Mouse (Mus musculus): ENCODE results near the gene Ndufb7.
"Not testable (repeated sequence)": the region's sequence is repeated elsewhere in the genome, so short reads cannot be mapped to it uniquely, and the experiment has no call there.

Ndufb7 gene

GRCm38 (mm10) chr8:83566469-83567395, at the start of gene Ndufb7:
Gene Ndufb7 (plus strand): TSS chr8:83566671.
- peak; percentile 94 for DNase-seq

GRCm38 (mm10) chr8:83520432-83520831, 46.0 kb upstream of the Ndufb7 start:
- no peak for DNase-seq

GRCm38 (mm10) chr8:83520907-83521306, 45.6 kb upstream of the Ndufb7 start:
- not testable (repeated sequence) for DNase-seq

DNA sequence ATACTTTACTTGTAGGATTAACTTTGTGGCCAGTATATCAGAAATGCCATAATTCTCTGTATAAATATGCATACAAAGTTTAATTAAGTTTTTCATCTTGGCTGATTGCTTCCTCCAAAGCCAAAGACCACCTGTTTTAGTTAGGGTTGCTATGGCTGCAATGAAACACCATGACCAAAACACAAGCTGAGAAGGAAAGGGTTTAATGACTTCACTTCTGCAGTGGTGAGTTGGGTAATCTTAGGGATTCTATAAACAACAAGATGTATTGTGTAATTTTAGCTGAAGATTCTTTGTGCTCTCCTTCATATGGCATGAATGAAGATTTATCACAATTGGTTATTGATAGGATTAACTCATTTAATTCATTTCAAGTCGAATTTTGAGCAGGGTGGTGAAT, 45.2 kb upstream of the Ndufb7 start:
- no peak for DNase-seq

- DNase-seq = no peak
Measured at GRCm38 (mm10) chr8:83534802-83535201, 31.7 kb upstream of the Ndufb7 start.

- no peak for DNase-seq
Measured at GRCm38 (mm10) chr8:83535736-83536135, 30.7 kb upstream of the Ndufb7 start, which contains the start of gene Olfr370. Gene Olfr370 (plus strand): TSS chr8:83535780.

DNA sequence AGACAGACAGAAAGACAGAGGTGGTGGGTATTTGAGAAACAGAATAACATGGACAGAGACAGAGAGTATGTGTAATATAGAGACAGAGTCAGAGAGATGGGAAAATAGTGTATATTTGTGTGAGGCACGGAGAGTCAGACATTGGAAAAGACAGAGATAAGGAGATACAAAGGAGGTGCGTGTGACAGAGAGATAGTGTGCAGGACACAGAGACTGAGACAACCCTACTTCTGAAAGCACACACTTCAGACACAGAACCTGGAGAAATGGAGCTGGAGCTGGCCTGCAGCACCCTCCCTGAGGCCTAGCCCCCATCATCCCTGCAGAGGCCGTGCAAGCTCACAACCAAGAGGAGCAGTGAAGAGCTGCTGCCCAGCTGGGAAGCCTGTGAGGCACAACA, 3.8 kb upstream of the Ndufb7 start:
- DNase-seq = no peak

DNA sequence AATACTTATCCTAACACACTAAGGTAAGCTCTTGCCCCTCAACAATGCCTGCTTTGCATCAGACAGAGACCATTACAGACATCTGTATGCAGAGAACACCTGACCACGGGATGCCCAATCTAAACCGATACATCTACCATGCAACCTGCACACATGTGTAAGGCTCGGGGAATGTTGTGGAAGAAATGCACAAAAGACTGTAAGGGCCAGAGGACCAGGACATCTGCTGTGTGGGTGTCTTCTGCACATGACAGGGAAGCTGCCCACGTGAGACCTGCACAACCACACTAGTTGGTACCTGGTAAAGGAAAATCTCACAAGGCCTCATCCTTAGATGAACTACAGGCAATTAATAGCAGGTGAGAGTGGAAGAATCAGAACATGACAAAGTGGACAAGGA, 3.2 kb upstream of the Ndufb7 start:
- DNase-seq = no peak

GRCm38 (mm10) chr8:83565731-83566375, 618 bp upstream of the Ndufb7 start:
- DNase-seq = no peak

GRCm38 (mm10) chr8:83567668-83568067, 1.2 kb downstream of the Ndufb7 start:
- DNase-seq = no peak

- no peak for DNase-seq
Measured at GRCm38 (mm10) chr8:83568128-83568527, 1.7 kb downstream of the Ndufb7 start.

DNA sequence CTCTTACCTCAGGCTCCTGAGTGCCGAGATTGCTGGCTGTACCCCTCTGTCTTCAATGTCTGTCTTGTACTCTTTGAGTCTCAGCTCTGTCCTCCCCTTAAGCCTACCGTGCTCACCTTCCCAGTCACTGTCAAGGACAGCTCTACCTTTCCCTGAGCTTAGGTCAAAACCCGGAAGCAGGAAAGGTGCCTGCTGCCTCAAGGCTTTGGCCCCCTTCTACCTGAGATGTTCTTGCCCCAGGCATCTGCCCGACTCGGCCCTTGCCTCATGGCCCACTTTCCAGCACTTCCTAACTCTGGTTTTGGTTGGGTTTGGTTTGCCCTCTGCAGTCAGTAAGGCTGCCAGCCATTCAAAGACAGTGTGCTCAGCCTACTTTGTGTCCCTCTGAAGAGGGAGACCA, 2.3 kb downstream of the Ndufb7 start:
- DNase-seq = no peak

DNA sequence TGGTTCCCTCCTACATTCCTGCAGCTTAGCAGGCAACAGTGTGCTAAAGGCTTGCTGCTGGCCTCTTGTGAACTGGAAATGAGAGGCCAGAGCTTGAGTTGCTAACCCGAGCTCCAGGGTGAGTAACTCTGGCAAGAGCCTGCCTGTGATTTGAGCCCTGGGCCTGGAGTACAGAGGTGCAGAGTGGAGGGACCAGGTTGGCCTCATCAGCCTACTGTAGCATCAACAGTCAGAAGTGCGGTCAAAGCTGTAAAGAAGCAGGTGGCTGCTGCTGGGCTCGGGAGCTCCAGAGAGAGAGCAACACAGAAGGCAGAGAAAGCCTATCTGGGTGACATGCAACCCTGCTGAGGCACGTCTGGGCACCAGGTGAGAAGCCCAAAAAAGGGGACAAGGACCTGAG, 2.7 kb downstream of the Ndufb7 start:
- no peak for DNase-seq

DNA sequence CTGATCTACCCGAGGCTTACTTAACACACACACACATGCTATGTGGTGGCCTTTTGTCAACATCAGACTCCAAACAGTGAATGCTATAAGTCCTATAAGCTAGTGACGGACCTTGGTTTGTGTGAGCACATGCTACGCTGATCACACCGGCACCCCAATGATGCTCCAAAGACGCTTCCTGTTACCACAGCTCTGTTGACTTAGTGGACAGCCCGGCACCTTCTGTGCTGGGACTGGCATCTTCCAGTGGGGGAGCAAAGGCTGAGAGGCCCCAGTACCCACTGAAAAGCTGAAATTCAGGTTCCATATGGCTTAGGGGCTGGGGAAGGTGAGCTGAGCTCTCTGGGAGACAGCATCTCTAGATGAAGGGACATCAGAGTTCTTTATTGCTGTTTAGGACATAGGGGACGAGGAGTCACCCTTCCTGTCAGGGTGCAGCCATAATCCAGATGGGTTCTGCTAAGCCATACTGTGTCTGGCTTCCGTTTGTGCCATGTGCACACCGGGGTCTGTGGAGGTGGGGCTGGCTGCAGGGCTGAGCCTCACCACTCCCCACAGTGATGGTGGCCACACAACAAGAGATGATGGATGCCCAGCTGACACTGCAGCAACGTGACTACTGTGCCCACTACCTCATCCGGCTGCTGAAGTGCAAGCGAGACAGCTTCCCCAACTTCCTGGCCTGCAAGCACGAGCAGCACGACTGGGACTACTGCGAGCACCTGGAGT, 4.0 kb downstream of the Ndufb7 start:
- no peak for DNase-seq

- DNase-seq = not testable (repeated sequence)
Measured at GRCm38 (mm10) chr8:83571001-83571340, 4.5 kb downstream of the Ndufb7 start.

GRCm38 (mm10) chr8:83571791-83572190, 5.3 kb downstream of the Ndufb7 start:
- no peak for DNase-seq

DNA sequence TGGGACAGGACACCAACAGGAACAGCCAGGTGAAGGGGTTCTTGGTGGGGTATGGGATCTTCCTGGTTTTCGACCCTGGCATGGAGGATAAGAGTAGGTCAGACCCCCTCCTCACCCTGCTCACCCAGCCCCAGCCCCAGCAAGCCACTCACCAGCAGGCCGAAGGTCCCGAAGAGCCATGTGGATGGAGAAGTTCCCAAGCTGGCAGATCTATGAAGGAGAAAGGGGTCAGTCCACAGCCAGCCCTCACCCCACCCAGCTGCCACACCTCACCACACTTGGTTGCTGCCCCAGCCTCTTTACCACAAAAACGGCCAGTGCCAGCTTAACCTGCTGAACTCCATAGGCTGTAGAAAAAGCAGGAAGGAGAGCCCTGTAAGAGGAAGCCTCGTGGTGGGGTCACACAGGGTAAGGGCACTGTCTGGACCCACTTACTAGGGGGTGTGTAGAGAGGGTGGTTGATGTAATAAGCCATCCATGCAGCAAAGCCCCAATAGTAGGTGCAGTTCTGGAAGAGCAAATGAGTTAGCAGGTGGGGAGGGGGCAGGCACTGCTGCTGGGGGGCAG, 5.9 kb downstream of the Ndufb7 start:
- no peak for DNase-seq

DNA sequence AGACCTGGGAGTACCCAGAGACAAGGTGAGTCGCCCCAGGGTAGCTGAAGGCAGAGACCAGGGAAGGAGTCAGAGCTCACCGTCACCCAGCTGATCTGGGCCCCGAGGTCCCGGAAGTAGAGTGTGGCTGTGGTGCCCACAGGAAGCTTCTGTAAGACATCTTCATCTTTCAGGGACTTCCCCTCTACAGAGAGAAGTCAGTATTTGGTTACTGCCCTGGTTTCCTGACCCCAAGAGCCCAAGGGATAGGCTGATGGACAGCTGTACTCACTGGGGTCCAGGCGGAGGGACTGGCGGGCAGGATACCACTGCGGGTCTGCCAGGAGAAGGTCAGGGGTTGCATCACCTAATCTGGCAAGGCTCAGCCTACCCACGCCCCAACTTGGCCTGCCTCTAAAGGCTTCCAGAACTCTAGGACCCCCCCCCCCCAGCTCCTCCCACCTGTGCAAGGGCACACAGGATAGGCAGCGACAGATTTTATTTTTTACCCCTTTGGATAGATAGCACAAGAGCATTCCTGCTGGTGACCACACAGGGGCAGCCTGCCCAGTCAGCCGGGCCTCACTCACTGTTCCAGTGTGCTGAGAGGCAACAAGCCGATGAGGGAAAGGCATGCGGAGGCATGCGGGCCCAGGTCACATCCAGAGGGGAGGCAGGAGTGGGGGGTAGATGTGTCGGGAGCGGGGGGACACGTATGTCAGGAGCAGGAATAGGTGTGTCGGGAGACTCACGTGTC, 6.8 kb downstream of the Ndufb7 start:
- no peak for DNase-seq

DNA sequence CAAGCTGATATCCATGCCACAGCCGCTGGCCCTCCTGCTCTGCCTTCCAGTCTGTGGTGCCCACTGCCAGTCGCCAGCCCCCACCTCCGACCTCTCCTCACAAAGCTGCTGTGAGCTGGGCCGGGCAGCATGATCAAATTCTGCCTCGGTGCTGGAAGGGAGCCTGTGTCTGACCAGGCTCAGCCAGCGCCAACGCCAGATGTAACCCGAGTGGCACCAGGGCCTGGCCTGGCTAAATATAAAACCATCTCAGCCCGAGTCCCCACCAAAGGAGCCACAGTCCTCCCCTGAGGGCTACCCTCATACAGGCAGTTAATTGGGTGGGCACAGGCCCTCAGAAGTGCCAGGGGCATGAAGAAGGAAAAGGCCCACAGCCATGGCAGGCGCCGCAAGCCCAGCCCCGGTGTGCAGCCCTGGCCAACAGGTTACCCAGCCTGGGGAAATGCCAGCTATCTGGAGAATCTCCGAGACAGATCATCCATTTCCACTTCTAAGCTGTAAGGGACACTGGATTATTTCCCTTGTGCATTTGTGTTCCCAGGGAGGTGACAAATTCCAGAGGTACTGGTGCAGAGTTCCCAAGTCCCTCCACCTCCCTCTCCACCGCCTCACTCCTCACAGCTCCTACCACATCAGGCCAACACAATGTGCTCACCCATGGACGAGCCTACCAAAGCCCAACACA, 8.3 kb downstream of the Ndufb7 start:
- no peak for DNase-seq

GRCm38 (mm10) chr8:83575561-83576515, 9.4 kb downstream of the Ndufb7 start:
- DNase-seq = no peak

DNA sequence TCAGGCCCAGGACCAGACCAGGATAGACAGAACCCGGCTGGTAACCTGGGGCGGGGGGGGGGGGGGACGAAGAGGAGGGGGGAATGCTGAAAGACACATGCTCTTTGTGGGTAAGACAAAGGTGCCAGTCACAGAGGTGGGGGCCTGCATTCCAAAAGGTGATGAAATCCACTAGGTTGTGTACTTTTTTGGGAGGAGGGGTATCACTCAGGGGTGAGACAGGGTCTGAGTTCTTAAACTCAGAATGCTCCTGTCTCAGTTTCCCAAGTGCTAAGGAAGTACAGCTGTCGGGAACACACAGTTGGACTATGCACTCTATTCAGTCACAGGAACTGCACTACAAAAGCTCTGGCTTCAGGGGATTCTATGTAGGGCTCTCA, 10.0 kb downstream of the Ndufb7 start:
- DNase-seq = no peak
